In genomic region chr2:135202390-135202789, GRCm38 (mm10) we compare ENCODE assay signal across 23 mouse cellular contexts.
DNase-seq lines count a peak whose midpoint lies in the region; ATAC-seq and TF ChIP-seq lines count a peak whose summit lies in the region.
"Had no signal": no experiment of that assay in that cellular context is flagged by ENCODE, and none has a peak within 500 bp of the region (broad histone marks: within the 10 kb centered on the region; RNA-seq: fewer than 3 reads in every experiment).

No protein-coding gene starts in this region.

- DNase-seq in cerebellum, adult 9-10 months = peak; percentile 13
- DNase-seq in cerebellum, adult 2 months = no peak
- no peak for DNase-seq in heart, adult 9 months (ENCODE audit: low spot score in 2 of 2)
- no peak for DNase-seq in layer of hippocampus, adult 2 months (ENCODE audit: low spot score in 2 of 2)
- no peak for DNase-seq in layer of hippocampus, postnatal 25 days (ENCODE audit: extremely low spot score in 1 of 2, low spot score in 1 of 2)
- peak; percentile 58 for DNase-seq in brain, adult 2 months (ENCODE audit: low read depth, low spot score)
- DNase-seq in gastrocnemius, adult 2 months = no peak
- DNase-seq: adrenal gland, adult 8-10 months; cerebellum, adult 9-11 months; kidney, adult 18-20 months; kidney, postnatal 4 days; layer of hippocampus, adult 9-11 months; liver had no signal

- no peaks in the 10 kb centered on the region for H3K9me3 ChIP-seq in heart, embryonic 12.5 days (replicated peaks)
- H3K9me3 ChIP-seq: limb, embryonic 10.5 days; liver, embryonic 15.5 days; midbrain, embryonic 15.5 days had no signal

- no peak for TF ChIP-seq POLR2A in cerebellum, adult 2 months (IDR thresholded peaks at IDR 0.05; ENCODE audit: borderline replicate concordance, insufficient read depth, low read length)

- H3K27me3 ChIP-seq in cerebellum, adult 2 months (ENCODE audit: control insufficient read depth, insufficient read depth, low read length) = no peaks in the 10 kb centered on the region
- no peaks in the 10 kb centered on the region for H3K27me3 ChIP-seq in heart, embryonic 12.5 days (replicated peaks)
- H3K27me3 ChIP-seq: liver, embryonic 15.5 days; midbrain, embryonic 15.5 days had no signal

- no peak for TF ChIP-seq CTCF in cerebellum, adult 2 months (IDR thresholded peaks at IDR 0.05; ENCODE audit: borderline replicate concordance, insufficient read depth, low read depth, low read length)
- no peak for TF ChIP-seq CTCF in layer of hippocampus, adult 2 months (conservative IDR thresholded peaks at IDR 0.05)
- TF ChIP-seq CTCF in gastrocnemius, adult 2 months (IDR thresholded peaks at IDR 0.05) = no peak

- H3K4me2 ChIP-seq in heart, embryonic 12.5 days = no peak overlapping the region
- H3K4me2 ChIP-seq: heart, embryonic 11.5 days; hindbrain, embryonic 14.5 days; liver, embryonic 15.5 days; midbrain, embryonic 15.5 days had no signal

- intact Hi-C loops in gastrocnemius, adult 2 months (cut with DNase I) = no loop called here

- ATAC-seq in heart, embryonic 12.5 days (ENCODE audit: insufficient number of reproducible peaks, low FRiP score) = no peak
- ATAC-seq: activated CD4-positive, CD25-positive, alpha-beta regulatory T cell, adult 4 months; inflammation-experienced regulatory T-cells, adult 6 months; lung, postnatal 0 days; midbrain, embryonic 15.5 days had no signal

- no peak overlapping the region for H3K27ac ChIP-seq in cerebellum, adult 2 months (ENCODE audit: insufficient read depth, low read length)
- H3K27ac ChIP-seq in heart, embryonic 12.5 days (ENCODE audit: poor library complexity, severe bottlenecking) = peak overlapping the region; percentile 36
- peak overlapping the region; percentile 36; the same call in 1 of the 2 replicates for H3K27ac ChIP-seq in layer of hippocampus, adult 2 months
- H3K27ac ChIP-seq in gastrocnemius, adult 2 months = no peak overlapping the region
- H3K27ac ChIP-seq: hindbrain, embryonic 14.5 days; limb, embryonic 10.5 days; liver, embryonic 15.5 days; macrophage; midbrain, embryonic 15.5 days had no signal

- WGBS in cerebellum, adult 2 months = 96% methylated on average over 4 of the region's 4 CpGs
- WGBS in heart, embryonic 12.5 days = 30% methylated on average over 4 of the region's 4 CpGs

- no peak overlapping the region for H3K9ac ChIP-seq in heart, embryonic 12.5 days
- H3K9ac ChIP-seq: hindbrain, embryonic 14.5 days; liver, embryonic 15.5 days; midbrain, embryonic 15.5 days had no signal

- H3K36me3 ChIP-seq in heart, embryonic 12.5 days = no peaks in the 10 kb centered on the region
- H3K36me3 ChIP-seq: limb, embryonic 10.5 days; liver, embryonic 15.5 days; midbrain, embryonic 15.5 days had no signal

- no peaks in the 10 kb centered on the region for H3K4me1 ChIP-seq in cerebellum, adult 2 months (ENCODE audit: control insufficient read depth, insufficient read depth, low read length)
- peaks cover 13% of the 10 kb centered on the region for H3K4me1 ChIP-seq in heart, embryonic 12.5 days (replicated peaks)
- H3K4me1 ChIP-seq: limb, embryonic 10.5 days; liver, embryonic 15.5 days; midbrain, embryonic 15.5 days had no signal

- no peak overlapping the region for H3K4me3 ChIP-seq in cerebellum, adult 2 months (replicated peaks; ENCODE audit: insufficient read depth, low read depth, low read length)
- no peak overlapping the region for H3K4me3 ChIP-seq in heart, embryonic 12.5 days
- no peak overlapping the region for H3K4me3 ChIP-seq in layer of hippocampus, adult 2 months
- H3K4me3 ChIP-seq in gastrocnemius, adult 2 months = no peak overlapping the region
- H3K4me3 ChIP-seq: limb, embryonic 10.5 days; liver, embryonic 15.5 days; midbrain, embryonic 15.5 days had no signal

Comparison
In these comparisons a context has a peak if more than half of its experiments do, and no peak if none do; other contexts are left out.
1. DNase-seq: peak in cerebellum, adult 9-10 months (single experiment) and brain, adult 2 months (single experiment); none in cerebellum, adult 2 months (0 of 2), heart, adult 9 months (0 of 2), layer of hippocampus, adult 2 months (0 of 2), layer of hippocampus, postnatal 25 days (0 of 2) and gastrocnemius, adult 2 months (single experiment).
2. H3K27ac ChIP-seq: peak in heart, embryonic 12.5 days (single experiment) and layer of hippocampus, adult 2 months (single experiment); none in cerebellum, adult 2 months (single experiment) and gastrocnemius, adult 2 months (single experiment).